Mouse (Mus musculus) testis, postnatal 10 days (tissue): Measurements from ENCODE around the gene Esrrg.
A peak's percentile ranks its signal among the peaks of the same experiment; 100 is the strongest.

Source experiments
- DNase-seq: peaks from one replicate; pipeline ENCODE4 v3.0.0; 2021; ENCODE audit warnings: low spot score

The Esrrg gene

GRCm38 (mm10) chr1:187907871-187908270, 299.3 kb downstream of the Esrrg start:
- DNase-seq, result no peak

GRCm38 (mm10) chr1:187910718-187911117, 302.1 kb downstream of the Esrrg start:
- DNase-seq, result no peak

GRCm38 (mm10) chr1:187911201-187911600, 302.6 kb downstream of the Esrrg start:
- DNase-seq, result no peak

- DNase-seq, result no peak
Observed at GRCm38 (mm10) chr1:187918303-187918702, 309.7 kb downstream of the Esrrg start.

- no peak for DNase-seq
Observed at GRCm38 (mm10) chr1:187918939-187919338, 310.3 kb downstream of the Esrrg start.

GRCm38 (mm10) chr1:187920156-187920777, 311.7 kb downstream of the Esrrg start:
- no peak for DNase-seq

GRCm38 (mm10) chr1:187931146-187931545, 322.6 kb downstream of the Esrrg start:
- no peak for DNase-seq

- DNase-seq, result no peak
Observed at GRCm38 (mm10) chr1:187938652-187939051, 330.1 kb downstream of the Esrrg start.

GRCm38 (mm10) chr1:187939078-187939477, 330.5 kb downstream of the Esrrg start:
- DNase-seq, result no peak

- no peak for DNase-seq
Observed at GRCm38 (mm10) chr1:187951506-187951905, 342.9 kb downstream of the Esrrg start.

- DNase-seq, result no peak
Observed at GRCm38 (mm10) chr1:187956702-187957101, 348.1 kb downstream of the Esrrg start.

- no peak for DNase-seq
Observed at GRCm38 (mm10) chr1:187959192-187959591, 350.6 kb downstream of the Esrrg start.

GRCm38 (mm10) chr1:187961452-187961851, 352.9 kb downstream of the Esrrg start:
- no peak for DNase-seq

- no peak for DNase-seq
Observed at GRCm38 (mm10) chr1:187964829-187965760, 356.5 kb downstream of the Esrrg start.

GRCm38 (mm10) chr1:187965921-187966320, 357.3 kb downstream of the Esrrg start:
- no peak for DNase-seq

GRCm38 (mm10) chr1:187968379-187968778, 359.8 kb downstream of the Esrrg start:
- DNase-seq, result no peak

GRCm38 (mm10) chr1:187969491-187969890, 360.9 kb downstream of the Esrrg start:
- DNase-seq, result no peak

GRCm38 (mm10) chr1:187974396-187974795, 365.8 kb downstream of the Esrrg start:
- peak; percentile 54 for DNase-seq

- DNase-seq, result no peak
Observed at GRCm38 (mm10) chr1:187975465-187976352, 367.1 kb downstream of the Esrrg start.

GRCm38 (mm10) chr1:187976353-187976730, 367.8 kb downstream of the Esrrg start:
- no peak for DNase-seq

GRCm38 (mm10) chr1:187981028-187981427, 372.4 kb downstream of the Esrrg start:
- DNase-seq, result no peak

- no peak for DNase-seq
Observed at GRCm38 (mm10) chr1:187983177-187983576, 374.6 kb downstream of the Esrrg start.
